Mouse (Mus musculus) heart, embryonic 13.5 days (tissue): ENCODE measurements around the gene Gtf3c1. TPM values are rescaled to one million over a fixed set of nuclear protein-coding genes. Genes with fewer than 3 reads are reported as not detected.

Source experiments
- ATAC-seq: fragments of 200-750 bp; cut with Nextera tagmentation; 2 replicates; pipeline ENCODE4 v1.8.0; 2017; ENCODE audit warnings: moderate TSS enrichment; ENCODE audit not compliant: insufficient number of reproducible peaks, low FRiP score, low TSS enrichment; ENCODE audit errors: extremely low read depth
- H3K27ac ChIP-seq: fragments of 300-500 bp; sonication (generic); replicated peaks from 2 replicates; pipeline ENCODE4 v1.5.1; 2015; ENCODE audit warnings: moderate library complexity, mild to moderate bottlenecking, inconsistent platforms
- H3K27me3 ChIP-seq: fragments of 300-500 bp; sonication (generic); replicated peaks from 2 replicates; pipeline ENCODE4 v1.6.1; 2015; ENCODE audit warnings: mild to moderate bottlenecking, inconsistent platforms
- H3K36me3 ChIP-seq: fragments of 300-500 bp; sonication (generic); 2 replicates; pipeline ENCODE4 v1.6.1; 2015; ENCODE audit warnings: mild to moderate bottlenecking, inconsistent platforms
- H3K4me1 ChIP-seq: fragments of 300-500 bp; sonication (generic); 2 replicates; pipeline ENCODE4 v1.6.1; 2015; ENCODE audit warnings: inconsistent platforms
- H3K4me2 ChIP-seq: fragments of 300-500 bp; sonication (generic); 2 replicates; pipeline ENCODE4 v1.6.1; 2015; ENCODE audit warnings: inconsistent platforms, mild to moderate bottlenecking, moderate library complexity
- H3K4me3 ChIP-seq: fragments of 300-500 bp; sonication (generic); 2 replicates; pipeline ENCODE4 v1.5.1; 2015; ENCODE audit warnings: moderate library complexity, mild to moderate bottlenecking, inconsistent platforms
- H3K9ac ChIP-seq: fragments of 300-500 bp; sonication (generic); 2 replicates; pipeline ENCODE4 v1.6.1; 2015; ENCODE audit warnings: inconsistent platforms, mild to moderate bottlenecking, moderate library complexity
- H3K9me3 ChIP-seq: fragments of 300-500 bp; sonication (generic); 2 replicates; pipeline ENCODE4 v1.6.1; 2016; ENCODE audit warnings: inconsistent platforms
- WGBS: fragments of 180-500 bp; shearing (Covaris S2); methylation state at CpG from one replicate; pipeline ENCODE4 v1.1.7; 2015; ENCODE audit warnings: mixed read lengths; 5-methylcytosine and 5-hydroxymethylcytosine counted together
- polyA plus RNA-seq: library from polyadenylated mRNA; unstranded; fragments of >200 nt; fragmentation: Nextera tagmentation; extraction: Ambion mirVana; gene quantifications from 2 replicates; pipeline ENCODE4 v1.2.1, GENCODE M21; 2015

Gene Gtf3c1
- polyA plus RNA-seq, 1 experiment from 2014 or later, result 26.0 TPM

DNA sequence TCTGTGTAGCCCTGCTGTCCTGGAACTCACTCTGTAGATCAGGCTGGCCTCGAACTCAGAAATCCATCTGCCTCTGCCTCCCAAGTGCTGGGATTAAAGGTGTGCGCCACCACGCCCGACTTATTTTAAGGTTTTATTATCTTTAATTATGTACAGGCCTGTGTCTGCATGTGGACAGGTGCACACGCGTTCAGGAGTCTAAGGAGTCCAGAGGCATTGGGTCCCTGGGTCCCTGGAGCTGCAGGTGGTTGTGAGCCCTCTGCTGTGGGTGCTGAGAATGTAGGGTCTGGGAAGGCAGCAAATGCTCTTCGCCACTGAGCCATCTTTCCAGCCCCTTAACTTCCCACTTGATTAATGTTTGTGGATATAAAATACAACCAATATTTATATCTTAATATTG, 92.1 kb downstream of the Gtf3c1 start:
- Histone ChIP-seq H3K27ac (no peak overlapping the region), H3K9ac (no peak overlapping the region), H3K4me3 (no peak overlapping the region), H3K4me2 (no peak overlapping the region), H3K9me3 (no peaks in the 10 kb centered on the region), H3K4me1 (peaks cover 9% of the 10 kb centered on the region), H3K27me3 (no peaks in the 10 kb centered on the region), H3K36me3 (no peaks in the 10 kb centered on the region)
- ATAC-seq, result no peak
- WGBS, result 84% methylated on average over 7 of the region's 7 CpGs

DNA sequence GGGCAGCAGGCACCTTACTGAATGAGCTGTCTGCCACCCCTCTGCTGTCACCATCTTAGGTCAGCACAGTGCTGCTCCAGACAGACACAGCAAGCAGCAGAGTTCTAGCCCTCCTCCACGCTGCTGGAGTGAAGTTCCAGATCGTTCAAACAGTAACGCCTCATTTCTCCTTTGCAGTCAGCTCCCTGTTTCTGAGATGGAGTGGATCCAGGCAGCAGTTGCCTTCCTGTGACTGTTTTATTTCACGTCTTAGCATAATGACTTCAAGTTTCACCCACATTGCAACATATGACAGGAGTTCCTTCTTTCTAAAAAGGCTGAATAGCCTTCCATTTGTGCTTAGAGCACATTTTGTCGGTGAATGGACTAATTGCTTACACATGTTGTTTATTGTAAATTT, 94.0 kb downstream of the Gtf3c1 start:
- H3K9ac ChIP-seq, result no peak overlapping the region
- peaks cover 7% of the 10 kb centered on the region for H3K9me3 ChIP-seq
- ATAC-seq, result no peak
- no peak overlapping the region for H3K27ac ChIP-seq
- no peak overlapping the region for H3K4me3 ChIP-seq
- peaks cover 9% of the 10 kb centered on the region for H3K4me1 ChIP-seq
- no peaks in the 10 kb centered on the region for H3K36me3 ChIP-seq
- no peak overlapping the region for H3K4me2 ChIP-seq
- no peaks in the 10 kb centered on the region for H3K27me3 ChIP-seq
- WGBS, result 78% methylated on average over 5 of the region's 5 CpGs

DNA sequence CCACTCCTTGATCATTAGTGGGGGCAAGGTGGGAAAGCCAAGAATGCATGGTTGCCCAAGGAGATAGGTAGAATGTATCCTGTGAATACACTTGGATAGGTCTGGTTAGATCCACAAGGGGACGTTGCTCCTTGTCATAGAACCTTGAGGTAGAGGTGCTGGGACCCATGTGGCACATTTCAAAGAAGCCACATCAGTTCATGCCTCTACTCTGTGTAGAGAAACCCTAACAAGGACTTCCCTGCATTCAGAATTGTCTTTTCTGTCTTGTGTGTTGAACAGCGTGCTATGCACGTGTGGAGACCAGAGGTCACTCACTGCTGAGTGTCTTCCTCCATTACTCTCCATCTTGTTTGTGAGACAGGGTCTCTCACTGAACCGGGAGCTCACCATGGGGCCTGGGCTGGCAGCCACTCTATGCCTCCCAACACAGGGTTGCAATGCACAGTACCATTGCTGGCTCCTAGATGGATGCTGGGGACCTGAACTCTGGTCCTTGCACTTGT, 99.3 kb downstream of the Gtf3c1 start:
- H3K4me2 ChIP-seq, result no peak overlapping the region

DNA sequence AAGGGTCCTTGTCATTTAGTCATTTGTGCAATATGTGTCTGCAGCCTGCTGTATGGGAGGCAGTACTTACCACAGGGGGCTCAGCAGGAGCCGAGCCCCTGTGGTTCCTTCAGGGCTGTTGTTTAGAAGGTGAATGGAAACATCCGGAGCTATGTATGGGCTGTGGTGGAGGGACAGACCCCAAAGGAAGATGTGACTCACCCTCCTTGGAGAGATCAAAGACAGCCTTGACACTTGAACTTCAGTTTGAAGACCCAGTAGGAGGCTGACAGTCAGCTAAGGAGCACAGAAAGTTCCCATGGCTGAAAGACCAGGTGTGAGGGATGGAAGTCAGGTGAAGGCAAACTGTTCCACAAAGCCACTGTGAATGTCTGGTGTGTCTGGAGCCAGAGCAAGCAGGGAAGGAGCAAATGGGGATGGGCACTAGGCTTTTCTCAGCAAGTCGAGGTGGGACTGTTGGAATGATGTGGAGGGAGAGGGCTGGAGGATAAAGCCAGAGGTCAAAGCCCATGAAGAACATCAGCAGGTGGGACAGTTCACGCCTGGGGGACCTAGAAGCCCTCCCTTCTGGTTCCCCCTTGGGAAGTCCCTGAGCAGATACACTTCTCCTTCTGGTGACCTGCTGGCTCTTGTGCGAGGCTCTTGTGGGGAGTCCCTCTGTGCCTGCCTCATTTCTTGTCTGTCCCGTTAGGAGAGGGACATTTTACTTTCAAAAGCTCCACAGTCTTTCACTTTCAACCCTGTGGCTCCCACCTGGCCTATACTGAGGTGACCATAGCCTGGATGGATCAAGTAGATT, 100.0 kb downstream of the Gtf3c1 start:
- Histone ChIP-seq H3K4me2 (no peak overlapping the region), H3K4me1 (peaks cover 5% of the 10 kb centered on the region), H3K36me3 (no peaks in the 10 kb centered on the region), H3K4me3 (no peak overlapping the region), H3K9me3 (peaks cover 7% of the 10 kb centered on the region), H3K27me3 (no peaks in the 10 kb centered on the region), H3K27ac (no peak overlapping the region), H3K9ac (no peak overlapping the region)
- no peak for ATAC-seq
- 54% methylated on average over 6 of the region's 6 CpGs for WGBS

More for the DNA sequence above, 99.3 kb downstream of the Gtf3c1 start:
- Histone ChIP-seq H3K27me3 (no peaks in the 10 kb centered on the region), H3K4me3 (no peak overlapping the region), H3K36me3 (no peaks in the 10 kb centered on the region), H3K27ac (no peak overlapping the region), H3K9ac (no peak overlapping the region), H3K4me1 (peaks cover 2% of the 10 kb centered on the region), H3K9me3 (peaks cover 7% of the 10 kb centered on the region)
- WGBS, result 85% methylated on average over 4 of the region's 4 CpGs
- no peak for ATAC-seq

- ATAC-seq, result no peak
- Histone ChIP-seq H3K9ac (no peak overlapping the region), H3K27ac (no peak overlapping the region), H3K9me3 (peaks cover 7% of the 10 kb centered on the region), H3K27me3 (no peaks in the 10 kb centered on the region), H3K36me3 (no peaks in the 10 kb centered on the region), H3K4me3 (no peak overlapping the region), H3K4me2 (no peak overlapping the region), H3K4me1 (peaks cover 5% of the 10 kb centered on the region)
- WGBS, result 67% methylated on average over 2 of the region's 2 CpGs
Observed at GRCm38 (mm10) chr7:125606265-125607164, 101.1 kb downstream of the Gtf3c1 start.

DNA sequence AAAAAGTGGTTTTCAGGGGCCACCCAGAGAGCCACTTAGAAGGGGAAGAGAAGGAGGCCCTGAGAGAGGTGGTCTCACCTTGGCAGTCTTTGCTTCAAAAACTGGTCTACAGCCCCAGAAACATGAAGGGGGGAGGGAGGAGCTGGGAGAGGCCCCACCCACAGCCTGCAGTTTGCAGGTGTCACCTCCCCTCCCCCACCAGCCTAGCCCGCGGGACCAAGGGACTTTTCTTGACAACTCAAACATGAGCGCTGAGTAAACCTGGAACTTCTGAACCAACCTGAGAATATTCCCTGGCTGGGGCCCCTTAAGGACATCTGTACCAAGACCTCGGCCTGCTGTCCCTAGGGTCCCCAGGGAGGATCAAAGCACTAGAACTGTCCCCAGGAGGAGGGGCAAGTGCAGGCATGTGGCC, 101.8 kb downstream of the Gtf3c1 start:
- H3K36me3 ChIP-seq, result no peaks in the 10 kb centered on the region
- no peak overlapping the region for H3K9ac ChIP-seq
- H3K27ac ChIP-seq, result no peak overlapping the region
- H3K4me1 ChIP-seq, result peaks cover 5% of the 10 kb centered on the region
- no peak for ATAC-seq
- 45% methylated on average over 4 of the region's 4 CpGs for WGBS
- H3K4me2 ChIP-seq, result no peak overlapping the region
- peaks cover 7% of the 10 kb centered on the region for H3K9me3 ChIP-seq
- no peaks in the 10 kb centered on the region; the same call in 1 of the 2 replicates for H3K27me3 ChIP-seq
- no peak overlapping the region for H3K4me3 ChIP-seq

DNA sequence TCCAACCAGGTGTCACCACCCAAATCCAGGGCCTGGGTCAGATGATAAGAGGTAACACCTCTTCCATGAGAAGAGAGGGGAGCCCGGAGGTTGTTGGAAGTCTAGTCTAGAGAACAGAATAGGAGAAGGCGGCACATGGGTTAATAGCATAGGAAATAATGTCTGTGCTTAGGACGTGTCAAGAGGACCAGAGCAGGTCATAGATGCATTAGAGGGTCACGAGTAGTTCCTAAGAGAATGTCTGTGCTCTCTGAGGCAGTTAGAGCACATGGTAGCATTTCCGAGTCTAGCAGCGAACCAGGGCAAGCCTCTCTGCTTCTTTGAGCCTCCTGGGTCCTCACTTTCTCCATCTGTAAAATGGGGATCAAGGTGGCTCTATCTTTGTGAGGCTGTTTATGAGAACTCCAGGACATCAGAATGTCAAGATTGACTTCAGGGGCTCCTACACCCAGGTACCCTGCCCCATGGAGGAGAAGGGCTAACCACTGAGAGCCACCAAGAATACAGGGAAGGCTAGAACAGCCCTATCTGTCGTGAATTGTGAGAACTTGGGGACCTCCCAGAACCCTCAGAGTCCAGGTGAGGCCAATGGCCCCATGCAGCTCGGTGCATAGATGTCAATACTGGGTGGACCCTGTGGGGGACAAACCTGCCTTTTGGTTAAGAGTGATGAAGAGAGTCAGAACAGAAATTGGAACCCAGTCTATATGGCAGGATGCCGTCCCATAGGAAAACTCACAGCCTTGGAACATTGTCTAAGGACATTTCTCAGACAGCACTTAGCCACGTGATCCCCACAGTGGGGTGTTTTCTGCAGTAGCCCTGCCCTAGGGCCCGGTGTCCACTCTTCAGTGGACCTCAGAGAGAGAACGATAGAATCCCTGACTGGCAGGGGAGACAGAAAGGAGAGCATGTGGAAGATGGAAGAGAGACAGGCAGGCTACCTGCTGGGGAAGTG, 102.9 kb downstream of the Gtf3c1 start:
- no peak overlapping the region for H3K4me3 ChIP-seq
- no peak overlapping the region for H3K27ac ChIP-seq
- H3K9ac ChIP-seq, result no peak overlapping the region
- WGBS, result 73% methylated on average over 12 of the region's 12 CpGs
- H3K4me1 ChIP-seq, result peaks cover 5% of the 10 kb centered on the region
- ATAC-seq, result no peak
- H3K27me3 ChIP-seq, result no peaks in the 10 kb centered on the region; the same call in 1 of the 2 replicates
- H3K4me2 ChIP-seq, result no peak overlapping the region
- H3K36me3 ChIP-seq, result no peaks in the 10 kb centered on the region
- H3K9me3 ChIP-seq, result peaks cover 7% of the 10 kb centered on the region

GRCm38 (mm10) chr7:125603185-125603631, 104.4 kb downstream of the Gtf3c1 start, which contains the start of gene Il21r:
Il21r (plus strand) TSS chr7:125603429.
- Histone ChIP-seq H3K27ac (no peak within 1 kb of the TSS), H3K27me3 (no peaks in the 10 kb centered on the region; the same call in 1 of the 2 replicates), H3K36me3 (no peaks in the 10 kb centered on the region), H3K4me2 (no peak within 1 kb of the TSS), H3K9me3 (no peaks in the 10 kb centered on the region), H3K9ac (no peak within 1 kb of the TSS), H3K4me1 (peaks cover 5% of the 10 kb centered on the region), H3K4me3 (no peak within 1 kb of the TSS)
- 52% methylated on average over 11 of the region's 11 CpGs for WGBS
- ATAC-seq, result no peak

- no peak for ATAC-seq
- WGBS, result 70% methylated on average over 11 of the region's 11 CpGs
- H3K9ac ChIP-seq, result no peak overlapping the region
Observed at GRCm38 (mm10) chr7:125601821-125602448, 105.6 kb downstream of the Gtf3c1 start.

GRCm38 (mm10) chr7:125601280-125601670, 106.3 kb downstream of the Gtf3c1 start:
- Histone ChIP-seq H3K9ac (no peak overlapping the region), H3K9me3 (no peaks in the 10 kb centered on the region), H3K27me3 (no peaks in the 10 kb centered on the region; the same call in 1 of the 2 replicates), H3K4me2 (no peak overlapping the region), H3K4me3 (no peak overlapping the region), H3K36me3 (no peaks in the 10 kb centered on the region), H3K4me1 (peaks cover 5% of the 10 kb centered on the region), H3K27ac (no peak overlapping the region)
- WGBS, result 76% methylated on average over 6 of the region's 6 CpGs
- ATAC-seq, result no peak

More at GRCm38 (mm10) chr7:125601821-125602448, 105.6 kb downstream of the Gtf3c1 start:
- H3K27me3 ChIP-seq, result no peaks in the 10 kb centered on the region; the same call in 1 of the 2 replicates
- H3K4me3 ChIP-seq, result no peak overlapping the region
- peaks cover 5% of the 10 kb centered on the region for H3K4me1 ChIP-seq
- no peaks in the 10 kb centered on the region for H3K36me3 ChIP-seq
- H3K9me3 ChIP-seq, result no peaks in the 10 kb centered on the region
- H3K27ac ChIP-seq, result no peak overlapping the region
- H3K4me2 ChIP-seq, result no peak overlapping the region
